Mouse (Mus musculus): ENCODE results near the gene Slc27a5. TPM values are rescaled to one million over a fixed set of nuclear protein-coding genes. Genes with fewer than 3 reads are reported as not detected.
A peak's percentile ranks its signal among the peaks of the same experiment; 100 is the strongest.

The Slc27a5 gene
- total RNA-seq, 2 experiments from 2014 or later: not detected

DNA sequence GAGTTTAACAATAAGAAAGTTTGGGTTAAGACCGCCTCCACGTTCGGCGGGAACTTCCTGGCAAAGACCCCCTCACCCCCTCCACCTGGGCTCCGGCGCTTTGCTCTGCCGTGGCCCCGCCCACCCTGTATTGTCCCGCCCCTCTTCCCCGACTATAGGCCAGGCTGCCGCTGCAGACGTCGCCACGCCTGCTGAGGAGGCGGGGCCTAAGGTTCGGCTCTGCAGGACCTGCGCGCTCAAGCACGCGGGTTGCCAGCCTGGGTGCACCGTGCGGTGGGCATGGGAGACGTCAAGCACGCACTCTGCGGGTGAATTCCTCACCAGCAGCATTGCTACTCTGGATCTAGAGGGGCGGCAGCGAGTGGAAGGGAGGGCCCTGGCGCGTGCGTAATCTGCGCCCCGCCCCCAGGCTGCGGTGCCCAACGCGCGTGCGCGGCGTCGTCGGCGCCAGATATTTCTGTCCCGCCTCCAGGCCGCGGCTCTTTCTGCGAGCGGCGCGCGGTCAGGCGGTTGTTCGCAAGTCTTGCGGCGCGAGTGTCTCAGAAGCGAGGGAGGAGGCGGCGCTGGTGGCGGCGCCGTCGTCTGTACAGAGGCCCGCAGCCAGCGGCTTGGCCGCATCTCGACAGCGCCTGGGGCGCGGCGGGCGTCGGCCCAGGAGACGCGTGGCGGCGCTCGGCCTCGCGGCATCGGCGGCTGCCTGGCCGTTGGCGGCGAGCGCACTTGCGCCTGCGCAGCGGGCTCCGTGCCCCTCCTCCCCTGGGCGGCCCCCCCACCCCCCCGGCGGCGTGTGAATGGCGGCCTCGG lies 26.1 kb upstream of the Slc27a5 start:
- peak; percentile 91 for DNase-seq

GRCm38 (mm10) chr7:13022773-13023535 lies 25.0 kb upstream of the Slc27a5 start:
- DNase-seq: peak; percentile 68

GRCm38 (mm10) chr7:13015217-13015616 lies 17.2 kb upstream of the Slc27a5 start:
- no peak for DNase-seq

DNA sequence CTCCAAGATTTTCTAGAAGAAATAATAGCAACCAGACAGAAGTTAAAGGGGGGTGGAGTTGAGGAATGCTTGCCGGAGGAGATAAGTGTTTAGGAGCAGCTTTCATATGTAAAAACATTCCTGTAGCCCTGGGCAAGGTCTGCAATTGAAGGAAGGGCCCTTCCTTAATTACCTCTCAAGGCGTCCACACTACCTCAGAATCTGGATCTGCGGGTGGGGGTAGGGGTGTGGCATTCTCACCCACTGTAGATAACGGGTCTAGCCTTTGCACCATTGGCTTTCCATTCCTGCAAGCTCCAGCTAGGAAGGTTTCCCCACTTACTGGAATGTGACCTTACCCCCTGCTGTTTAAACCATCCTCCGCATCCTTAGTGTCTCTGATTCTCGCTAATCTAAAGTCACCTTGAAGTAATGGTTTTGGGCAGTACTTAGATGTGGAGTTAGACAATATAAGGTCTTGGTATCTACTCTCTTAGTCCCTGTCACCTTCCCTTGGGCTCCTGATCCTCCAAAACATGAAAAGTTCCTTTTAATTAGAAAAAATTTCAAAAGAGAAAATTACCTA lies 16.4 kb upstream of the Slc27a5 start:
- DNase-seq: no peak

DNA sequence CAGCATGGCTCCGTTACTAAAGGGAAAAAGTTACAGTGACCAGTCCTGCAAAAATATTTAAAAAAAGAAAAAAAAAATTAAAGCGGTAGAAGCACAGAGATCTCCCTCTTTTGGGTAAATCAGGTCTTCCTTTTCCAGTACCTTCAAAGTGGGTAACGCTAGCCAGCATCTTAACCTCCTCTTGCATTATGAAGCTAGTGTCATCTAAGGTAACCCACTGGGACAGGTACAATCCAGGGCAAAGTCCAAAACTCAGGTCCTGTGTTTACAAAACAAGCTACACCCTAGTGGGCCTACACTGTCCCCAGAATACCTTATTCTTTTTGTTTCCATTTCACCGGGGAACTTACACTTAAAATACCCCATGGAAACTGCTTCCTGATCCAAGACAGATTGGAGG lies 15.7 kb upstream of the Slc27a5 start:
- DNase-seq: no peak

DNA sequence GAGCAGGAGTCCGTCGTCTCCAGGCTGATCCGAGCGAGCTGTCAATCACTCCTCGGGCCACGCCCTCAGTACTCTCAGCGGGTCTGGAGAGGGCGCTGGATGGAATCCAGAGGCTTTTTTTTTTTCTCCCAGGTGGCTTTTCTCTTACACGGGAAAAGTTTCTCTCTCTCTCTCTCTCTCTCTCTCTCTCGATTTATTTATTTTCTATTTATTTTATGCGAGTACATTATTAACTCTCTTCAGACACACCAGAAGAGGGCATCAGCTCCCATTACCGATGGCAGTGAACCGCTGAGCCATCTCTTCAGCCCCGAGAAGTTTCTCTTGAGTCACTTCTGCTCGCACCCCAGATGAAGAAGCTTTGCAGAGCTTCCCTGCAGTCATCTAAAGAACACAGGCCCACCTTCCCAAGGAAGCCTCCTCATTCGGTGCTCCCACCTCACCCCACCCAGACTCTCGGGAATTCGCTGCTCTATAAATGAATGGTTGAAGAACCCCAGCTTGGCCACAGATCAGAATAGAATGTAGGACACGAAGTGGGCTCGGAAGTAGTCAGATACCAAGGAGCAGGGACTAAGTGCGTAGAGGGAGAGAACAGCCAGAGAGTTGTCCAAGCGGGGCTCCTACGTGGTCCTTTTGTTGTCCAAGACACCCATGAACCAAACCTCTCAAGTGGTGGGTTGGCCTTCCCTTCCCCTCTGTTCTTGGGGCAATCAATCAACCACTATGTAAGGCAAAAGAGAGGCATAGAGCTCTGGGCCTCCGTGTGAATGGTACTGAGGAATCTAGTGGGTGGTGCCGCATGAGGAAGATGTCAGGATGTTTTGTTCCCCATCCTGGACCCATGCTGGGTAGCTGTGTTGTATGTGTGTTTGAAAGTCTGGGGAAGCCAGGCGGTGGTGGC lies 12.3 kb upstream of the Slc27a5 start, which contains the start of gene Zbtb45:
TSS of gene Zbtb45 (minus strand) at position 30 of the 904 bp plus-strand sequence.
- no peak for DNase-seq

- peak; percentile 87 for DNase-seq
Observed at GRCm38 (mm10) chr7:13009143-13010004, 11.4 kb upstream of the Slc27a5 start.

DNA sequence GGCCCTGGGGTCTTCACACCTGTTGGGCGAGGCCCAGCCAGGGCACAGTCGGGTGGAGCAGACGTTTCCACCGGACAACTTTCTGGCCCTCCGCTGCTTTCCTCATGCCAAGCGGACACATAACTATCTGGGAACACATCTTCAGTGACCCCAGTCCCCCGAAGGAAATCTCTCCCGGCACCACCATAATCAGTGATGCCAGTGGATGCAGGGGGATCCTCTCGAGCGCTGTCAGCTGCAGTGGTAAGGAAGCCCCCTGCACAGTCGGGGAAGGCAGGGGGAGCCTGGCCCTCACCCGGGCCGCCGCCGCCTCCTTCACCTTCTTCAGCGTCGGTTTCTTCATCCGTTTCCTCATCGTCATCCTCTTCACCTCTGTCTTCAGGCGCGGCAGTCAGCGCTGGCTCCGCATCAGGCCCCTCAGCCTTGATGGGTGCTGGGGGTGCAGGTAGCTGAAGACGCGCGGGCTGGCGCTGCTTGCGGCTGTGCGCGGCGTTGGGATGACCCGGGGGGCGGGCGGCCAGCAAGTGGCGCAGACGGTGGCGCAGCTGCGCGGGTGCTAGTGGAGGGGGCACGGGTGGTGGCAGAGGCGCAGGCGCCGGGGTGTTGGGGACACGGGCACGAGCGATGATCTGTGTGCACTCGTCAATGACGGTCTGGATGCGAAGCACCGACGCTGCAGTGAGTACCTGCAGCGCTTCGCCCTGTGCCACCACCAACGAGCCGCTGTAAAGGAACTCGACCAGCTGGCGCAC lies 9.5 kb upstream of the Slc27a5 start:
- no peak for DNase-seq

DNA sequence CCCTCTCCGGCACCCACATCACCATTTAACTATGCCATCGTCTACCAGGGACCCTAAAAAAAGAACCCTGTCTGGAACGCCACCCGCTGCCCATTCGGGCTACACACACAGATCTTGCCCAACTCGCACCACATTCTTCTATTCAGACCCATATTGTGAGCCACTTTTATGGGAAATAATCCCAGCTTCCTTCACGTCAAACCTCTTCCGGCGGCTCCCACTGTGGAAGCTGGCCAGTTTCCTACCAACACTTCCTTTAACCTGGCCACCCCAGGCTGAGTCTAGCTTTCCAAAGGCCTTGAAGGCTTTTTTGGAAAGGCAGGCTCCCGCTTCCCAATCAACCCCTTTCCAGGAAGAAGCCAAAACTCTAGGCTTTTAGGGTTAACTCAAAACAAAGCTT lies 8.5 kb upstream of the Slc27a5 start:
- no peak for DNase-seq

- no peak for DNase-seq
Observed at GRCm38 (mm10) chr7:13006011-13006410, 8.0 kb upstream of the Slc27a5 start.

DNA sequence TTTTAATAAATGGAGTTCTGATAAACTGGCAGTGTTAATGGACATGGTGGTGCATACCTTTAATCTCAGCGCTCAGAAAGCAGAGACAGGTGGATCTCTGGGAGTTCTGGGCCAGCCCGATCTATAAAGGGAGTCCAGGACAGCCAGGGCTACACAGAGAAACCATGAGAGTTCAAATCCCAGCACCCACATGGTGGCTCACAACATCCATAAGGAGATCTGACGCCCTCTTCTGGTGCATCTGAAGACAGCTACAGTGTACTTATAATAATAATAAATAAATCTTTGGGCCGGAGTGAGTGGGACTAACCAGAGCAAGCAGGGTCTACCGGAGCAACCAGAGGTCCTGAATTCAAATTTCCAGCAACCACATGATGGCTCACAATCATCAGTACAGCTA lies 5.4 kb upstream of the Slc27a5 start:
- no peak for DNase-seq

- no peak for DNase-seq
Observed at GRCm38 (mm10) chr7:13001584-13001983, 3.6 kb upstream of the Slc27a5 start.

DNA sequence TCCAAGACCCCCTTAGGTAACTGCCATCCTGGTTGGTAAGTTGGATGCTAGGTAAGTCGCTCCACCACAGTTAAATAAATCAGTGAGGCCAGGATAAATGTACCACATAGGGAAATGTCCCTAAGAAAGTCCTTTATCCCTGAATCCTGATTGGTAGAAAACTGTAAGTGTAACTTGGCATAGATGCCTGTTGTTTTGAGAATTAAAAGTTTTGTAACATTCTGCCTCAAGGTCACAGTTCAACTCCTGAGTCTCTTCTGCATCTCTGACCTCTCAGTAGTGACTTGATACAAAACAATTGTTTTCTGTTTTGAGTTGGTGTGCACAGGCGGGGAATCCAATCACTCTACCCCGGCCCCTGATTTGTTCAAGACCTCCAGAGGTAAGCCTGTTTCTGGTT lies 859 bp upstream of the Slc27a5 start, which contains the start of gene Trim28:
TSS of gene Trim28 (plus strand) at position 264 of the 400 bp plus-strand sequence.
- DNase-seq: no peak

DNA sequence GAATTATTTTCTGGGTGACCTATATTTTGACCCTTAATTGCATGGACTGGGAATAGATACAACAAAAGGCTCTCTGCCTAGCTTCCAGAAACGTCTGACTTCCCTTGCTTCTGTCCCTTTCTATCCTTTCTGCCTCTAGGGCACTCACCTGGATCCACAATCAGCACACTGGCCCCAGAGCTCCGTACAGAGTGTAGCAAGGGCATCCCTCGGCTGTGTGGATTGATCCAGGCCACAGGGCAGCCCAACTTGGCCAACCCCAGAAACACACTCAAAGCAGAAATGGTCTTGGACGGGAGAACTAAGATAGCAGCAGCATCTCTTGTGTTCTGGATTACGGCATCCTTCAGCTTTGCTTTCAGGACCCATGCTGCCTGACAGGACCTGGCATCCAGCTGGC lies 762 bp downstream of the Slc27a5 start:
- no peak for DNase-seq

- no peak for DNase-seq
Observed at GRCm38 (mm10) chr7:12995862-12996261, 2.1 kb downstream of the Slc27a5 start.

DNA sequence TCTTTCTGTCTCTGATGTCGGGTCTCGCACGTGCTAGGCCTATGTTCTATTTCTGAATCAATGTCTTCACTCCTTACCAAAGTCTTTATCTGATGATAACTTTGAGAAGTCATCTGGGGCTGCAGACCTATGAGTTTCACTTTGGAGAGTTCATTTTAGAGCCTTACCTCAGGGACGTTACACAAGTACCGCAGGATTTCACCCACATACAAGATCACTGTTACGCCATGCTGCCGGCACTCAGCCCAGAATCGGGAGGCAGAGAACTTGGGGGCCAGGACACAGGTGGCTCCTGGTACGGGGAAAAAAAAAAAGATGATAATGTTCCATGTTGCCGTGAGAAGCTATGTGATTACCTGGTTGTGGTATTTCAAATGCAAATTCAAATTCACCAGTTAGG lies 4.8 kb downstream of the Slc27a5 start:
- no peak for DNase-seq

GRCm38 (mm10) chr7:12992222-12992621 lies 5.8 kb downstream of the Slc27a5 start:
- DNase-seq: no peak

DNA sequence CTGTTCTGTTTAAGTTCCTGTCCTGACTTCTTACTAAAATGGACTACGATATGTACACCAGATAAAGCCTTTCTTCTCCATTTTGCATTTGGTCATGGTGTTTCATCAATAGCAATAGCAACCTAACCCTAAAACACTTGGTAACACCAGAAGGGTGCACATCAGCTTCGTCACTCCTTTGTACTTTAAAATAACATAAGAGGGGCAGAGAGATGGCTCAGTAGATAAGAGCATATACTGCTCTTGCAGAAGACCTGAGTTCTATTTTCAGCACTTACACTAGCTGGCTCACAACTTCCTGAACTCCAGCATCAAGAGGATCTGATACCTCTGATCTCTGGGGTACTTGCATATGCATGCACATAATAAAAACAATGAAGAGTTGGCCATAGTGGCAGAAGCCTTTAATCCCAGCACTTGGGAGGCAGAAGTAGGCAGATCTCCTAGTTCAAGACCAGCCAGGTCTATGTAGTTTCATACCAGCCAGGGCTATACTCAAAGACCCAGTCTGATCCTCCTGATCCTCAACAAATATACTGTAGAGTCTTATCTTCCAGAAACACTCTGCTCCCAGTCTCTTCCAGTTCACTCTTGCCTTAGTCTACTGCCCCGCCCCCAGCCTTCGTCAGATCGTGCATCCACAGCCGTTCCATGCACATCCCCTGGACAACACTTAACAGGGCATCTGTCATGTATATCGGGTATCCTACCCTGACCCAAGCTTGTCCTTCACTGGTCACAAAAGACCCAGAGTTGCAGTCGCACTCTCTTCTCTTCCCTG lies 10.4 kb downstream of the Slc27a5 start:
- no peak for DNase-seq

DNA sequence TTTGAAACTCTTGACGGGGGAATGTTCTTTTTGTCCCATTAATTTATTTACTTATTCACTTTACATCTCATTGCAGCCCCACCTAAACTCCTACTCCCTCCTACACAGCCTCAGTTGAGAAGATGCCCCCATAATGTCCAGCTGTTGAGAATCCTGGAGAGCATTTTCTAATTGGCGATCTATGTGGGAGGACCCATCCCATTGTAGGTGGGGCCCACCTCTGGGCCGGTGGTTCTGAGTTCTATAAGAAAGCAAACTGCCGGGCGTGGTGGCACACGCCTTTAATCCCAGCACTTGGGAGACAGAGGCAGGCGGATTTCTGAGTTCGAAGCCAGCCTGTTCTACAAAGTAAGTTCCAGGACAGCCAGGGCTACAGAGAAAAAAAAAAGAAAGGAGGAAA lies 11.1 kb downstream of the Slc27a5 start:
- DNase-seq: no peak
